Mouse (Mus musculus): ENCODE measurements at regions not wholly inside any gene's neighbourhood (a gene's known extent, or its start where the extent isn't known, plus 50 kb on each side); places are given as distances from the start of the nearest gene placed in this dataset.
A peak's percentile ranks its signal among the peaks of the same experiment; 100 is the strongest.

- DNase-seq: peak; percentile 36
Observed at GRCm38 (mm10) chr19:15649368-15649767, 297.8 kb downstream of the Psat1 start.

DNA sequence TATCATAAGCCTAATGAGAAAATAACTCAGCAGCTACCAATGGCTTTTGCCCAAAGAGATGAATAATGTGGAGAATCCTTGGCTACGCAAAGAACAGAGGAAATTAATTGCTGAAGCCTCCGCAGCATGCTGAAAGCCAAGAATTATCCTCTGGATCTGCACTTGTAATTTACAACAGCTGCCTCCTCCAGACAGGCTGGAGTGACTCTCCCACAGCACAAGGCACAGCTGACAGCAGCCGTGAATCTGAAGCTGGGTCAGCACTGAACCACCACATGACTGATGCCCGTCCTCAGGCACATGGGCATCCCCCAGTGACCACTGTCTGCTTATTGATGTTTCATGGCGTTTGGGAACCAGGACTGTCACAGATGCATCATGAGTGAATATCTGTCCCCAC lies 299.8 kb downstream of the Psat1 start:
- no peak for DNase-seq

DNA sequence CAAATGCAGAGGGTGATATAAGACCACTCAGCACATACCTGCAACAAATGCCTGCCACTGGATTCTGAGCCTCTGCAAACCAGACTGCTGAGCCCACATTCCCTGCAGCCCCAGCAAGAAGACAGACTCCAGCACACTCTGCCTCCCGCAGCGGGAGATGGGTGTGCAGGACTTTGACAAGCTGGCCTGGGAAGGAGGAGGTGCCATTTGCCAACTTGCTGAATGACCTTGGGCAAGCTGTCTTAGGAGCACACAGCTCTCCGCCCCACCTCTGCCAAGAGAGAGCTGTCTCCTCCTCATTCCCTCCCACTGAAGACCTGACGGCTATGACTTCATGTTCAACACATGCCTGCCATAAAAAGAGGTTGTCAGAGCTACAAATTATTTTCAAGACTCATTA lies 302.4 kb downstream of the Psat1 start:
- peak; percentile 38 for DNase-seq

DNA sequence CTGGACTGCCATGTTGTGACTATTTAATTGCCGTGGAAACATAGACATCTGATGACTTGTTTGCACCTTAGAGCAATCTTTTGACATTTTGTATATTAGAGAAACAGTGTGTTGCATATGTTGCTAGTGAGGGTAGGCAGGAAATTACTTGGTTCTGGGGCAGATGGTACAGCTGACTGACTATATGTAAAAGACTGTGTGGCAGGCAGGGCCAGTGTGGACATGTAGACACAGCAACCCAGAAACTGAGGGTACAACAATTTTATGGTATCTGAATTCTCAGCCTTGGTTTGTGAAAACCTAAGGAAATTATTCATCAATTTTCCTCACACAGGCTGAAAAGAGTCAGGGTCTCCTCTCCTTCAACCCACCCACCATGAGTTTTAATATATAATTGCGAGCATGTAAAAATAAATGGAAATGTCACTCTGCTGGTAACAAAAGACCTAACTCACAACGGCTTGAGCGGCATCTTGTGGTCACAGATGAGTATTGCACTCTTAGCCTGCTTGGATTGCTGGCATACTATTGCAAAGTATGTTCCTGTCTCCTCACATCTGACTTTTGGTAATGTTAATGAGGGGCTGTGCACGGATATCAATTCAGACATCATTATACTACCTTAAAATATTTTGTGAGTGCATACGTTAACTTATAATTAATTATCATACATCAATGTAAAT lies 329.8 kb downstream of the Psat1 start:
- DNase-seq: peak; percentile 22

DNA sequence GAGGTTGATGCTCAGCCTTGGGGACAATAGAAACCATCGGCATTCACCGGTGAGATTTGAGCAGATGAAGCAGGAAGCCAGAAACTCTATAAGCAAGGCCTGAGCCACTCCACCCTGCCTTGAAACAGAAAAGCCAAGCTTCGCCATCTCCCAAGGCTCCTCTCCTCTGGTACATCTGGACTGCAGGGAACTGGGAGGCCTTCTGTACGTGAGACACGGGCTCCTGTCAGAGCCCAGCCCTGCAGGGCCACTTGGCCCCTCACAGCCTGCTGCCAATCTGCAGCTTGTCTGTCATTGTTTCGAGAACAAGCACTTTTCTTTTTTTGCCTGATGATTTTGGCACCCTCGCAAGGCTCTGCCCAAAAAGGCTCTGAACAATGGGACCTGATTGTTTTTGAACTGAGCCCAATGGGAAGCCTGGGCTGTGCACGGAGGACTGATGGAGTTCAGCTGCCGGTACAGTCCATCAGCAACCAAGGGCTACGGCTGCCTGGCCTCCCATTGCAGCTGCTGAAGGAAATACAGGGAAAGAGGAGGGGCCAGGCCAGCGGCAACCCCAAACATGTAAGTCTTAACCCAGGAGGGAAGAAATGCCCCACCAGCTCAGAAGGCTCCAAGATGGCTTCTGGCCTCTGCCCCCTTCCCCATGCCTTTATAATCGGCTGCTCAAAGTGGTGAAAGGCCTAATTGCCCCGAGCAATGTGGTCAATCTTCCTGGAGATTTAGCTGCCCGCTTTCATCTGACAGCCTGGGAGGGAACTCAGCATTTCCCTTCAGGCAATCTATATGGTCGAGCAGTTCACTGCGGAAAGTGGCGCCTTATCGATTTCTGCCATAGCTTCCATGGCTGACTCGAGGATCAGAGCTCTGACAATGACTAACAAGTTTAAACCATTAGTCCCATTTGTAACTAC lies 332.2 kb downstream of the Psat1 start:
- DNase-seq: no peak

DNA sequence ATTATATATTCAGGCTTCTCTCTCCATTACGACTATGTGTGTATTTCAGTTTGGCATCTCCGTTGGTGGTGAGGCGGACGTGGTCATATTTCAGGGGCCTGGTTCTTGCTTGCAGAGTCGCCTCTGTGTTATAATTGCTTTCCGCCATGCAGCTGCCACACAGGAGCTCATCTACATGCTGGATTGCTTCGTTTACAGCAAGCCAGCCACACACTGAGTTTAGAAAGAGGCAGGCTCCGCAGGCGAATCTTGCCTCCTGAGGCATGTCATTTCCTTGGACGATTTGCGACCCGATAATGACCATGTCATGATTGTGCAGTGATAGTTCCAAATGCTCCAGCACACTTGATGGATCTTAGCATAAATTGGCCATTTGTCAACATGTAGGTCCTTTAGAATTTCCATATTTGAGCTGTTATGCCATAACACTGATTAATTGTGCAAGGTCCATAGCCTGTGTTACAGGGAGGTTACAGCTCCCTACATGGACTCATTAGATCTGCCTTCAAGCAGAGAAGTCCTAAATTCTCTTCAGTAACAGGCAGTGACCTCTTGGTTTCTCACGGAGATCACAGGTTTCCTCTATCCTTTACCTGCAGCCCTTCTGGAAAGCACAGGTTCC lies 335.9 kb downstream of the Psat1 start:
- no peak for DNase-seq

DNA sequence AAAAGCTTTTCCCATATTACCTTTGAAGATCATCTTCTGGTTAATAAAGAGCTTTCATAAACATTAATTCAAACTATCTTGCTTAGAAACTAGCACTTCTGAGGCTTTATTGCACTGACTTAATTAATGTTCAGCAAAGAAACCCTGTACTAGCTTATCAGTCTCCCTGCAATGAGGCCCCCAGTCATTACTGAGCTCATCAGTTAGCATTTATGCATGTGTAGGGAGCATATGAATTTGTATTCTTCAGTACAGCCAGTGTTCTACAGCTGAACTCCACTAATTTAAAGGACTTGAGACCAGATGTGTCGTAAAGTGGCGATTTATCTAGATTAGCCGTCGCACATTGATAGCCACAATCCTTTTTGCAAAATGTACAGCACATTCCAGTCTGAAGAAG lies 340.7 kb downstream of the Psat1 start:
- DNase-seq: no peak

DNA sequence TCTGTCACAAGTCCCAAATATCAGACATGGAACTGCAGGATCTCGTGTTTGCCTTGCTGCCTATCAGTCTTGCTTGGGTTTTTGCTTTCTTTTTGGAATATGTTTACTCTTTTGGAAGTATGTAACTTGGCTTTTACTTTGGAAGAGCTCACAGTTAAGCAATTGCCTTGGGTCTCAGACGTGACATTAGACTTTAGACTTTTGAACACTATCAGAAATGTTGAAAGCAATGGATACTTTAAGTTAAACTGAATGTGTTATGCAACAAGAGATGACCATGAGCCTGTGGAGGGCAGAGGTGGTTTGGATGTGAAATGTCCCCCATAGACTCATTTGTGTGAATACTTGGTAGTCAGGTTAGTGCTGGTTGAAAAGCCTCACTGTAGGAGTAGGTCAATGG lies 354.3 kb downstream of the Psat1 start:
- no peak for DNase-seq

GRCm38 (mm10) chr19:15583782-15584693 lies 363.1 kb downstream of the Psat1 start:
- no peak for DNase-seq

DNA sequence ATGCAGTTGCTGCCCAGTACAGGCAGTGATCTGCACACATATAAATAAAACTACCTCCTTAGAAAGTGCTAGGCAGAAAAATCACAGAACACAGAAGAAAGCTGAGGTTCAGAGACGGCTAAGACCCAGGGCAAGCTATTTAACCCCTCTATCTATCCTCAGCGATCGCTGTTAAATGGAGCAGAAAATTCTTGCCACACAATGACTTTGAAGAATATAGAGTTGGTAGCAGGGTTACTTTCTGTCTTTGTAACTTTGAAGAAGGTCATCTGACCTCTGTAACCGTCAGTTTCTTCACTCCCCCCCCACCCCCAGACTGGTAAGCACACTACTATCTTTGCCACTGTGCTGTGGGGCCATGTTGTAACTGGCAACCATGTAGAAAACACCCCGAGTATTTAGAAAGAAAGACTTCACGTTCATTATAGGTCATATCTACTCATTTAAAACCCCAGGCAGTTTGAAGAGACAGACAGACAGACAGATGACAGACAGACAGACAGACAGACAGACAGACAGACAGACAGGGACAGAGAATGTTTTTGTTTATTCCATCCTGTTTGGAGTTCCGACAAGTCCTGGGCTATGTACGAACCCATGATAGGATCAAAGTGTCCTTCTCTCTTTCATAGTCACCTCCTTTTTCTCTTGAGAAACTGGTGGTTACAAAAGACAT lies 363.9 kb downstream of the Psat1 start:
- no peak for DNase-seq

DNA sequence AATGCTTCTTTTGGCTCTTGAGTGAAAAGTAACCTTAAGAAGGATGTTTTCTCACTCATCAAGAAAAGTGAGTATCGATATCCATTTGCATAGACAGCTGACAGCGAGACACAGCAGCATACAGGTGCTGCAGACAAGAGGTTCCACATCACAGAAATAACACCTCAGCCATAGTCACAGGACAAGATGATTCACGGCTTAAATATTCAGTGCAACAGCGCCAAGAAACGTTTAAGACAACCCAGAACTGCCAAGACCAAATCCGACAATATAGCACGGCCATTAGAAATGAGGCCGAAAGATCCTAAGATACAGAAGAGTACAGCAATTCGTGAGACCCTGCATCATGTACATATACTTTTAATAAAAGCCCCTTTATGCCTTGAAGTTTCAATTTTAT lies 375.9 kb downstream of the Psat1 start:
- no peak for DNase-seq

- no peak for DNase-seq
Observed at GRCm38 (mm10) chr19:15561511-15561910, 385.6 kb downstream of the Psat1 start.

GRCm38 (mm10) chr19:15553953-15554352 lies 393.2 kb downstream of the Psat1 start:
- no peak for DNase-seq

DNA sequence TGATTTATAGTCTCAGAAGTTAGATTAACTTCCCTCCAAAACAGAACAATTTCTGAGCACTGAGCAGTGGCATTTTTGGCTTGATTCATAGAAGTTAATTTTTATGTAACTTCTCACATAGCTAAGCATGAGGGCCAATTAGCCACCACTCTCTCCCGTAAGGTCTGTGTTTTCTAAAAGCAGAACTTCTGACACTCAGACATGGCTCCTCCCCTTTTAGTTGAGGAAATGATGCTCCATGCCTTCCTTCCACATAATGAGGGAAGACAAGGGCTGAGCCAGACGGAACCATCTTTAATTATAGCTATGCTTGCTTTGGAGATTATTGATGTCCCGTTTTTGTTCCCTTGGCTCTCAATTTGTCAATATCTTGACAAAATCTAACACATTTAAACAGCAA lies 429.3 kb downstream of the Psat1 start:
- no peak for DNase-seq

DNA sequence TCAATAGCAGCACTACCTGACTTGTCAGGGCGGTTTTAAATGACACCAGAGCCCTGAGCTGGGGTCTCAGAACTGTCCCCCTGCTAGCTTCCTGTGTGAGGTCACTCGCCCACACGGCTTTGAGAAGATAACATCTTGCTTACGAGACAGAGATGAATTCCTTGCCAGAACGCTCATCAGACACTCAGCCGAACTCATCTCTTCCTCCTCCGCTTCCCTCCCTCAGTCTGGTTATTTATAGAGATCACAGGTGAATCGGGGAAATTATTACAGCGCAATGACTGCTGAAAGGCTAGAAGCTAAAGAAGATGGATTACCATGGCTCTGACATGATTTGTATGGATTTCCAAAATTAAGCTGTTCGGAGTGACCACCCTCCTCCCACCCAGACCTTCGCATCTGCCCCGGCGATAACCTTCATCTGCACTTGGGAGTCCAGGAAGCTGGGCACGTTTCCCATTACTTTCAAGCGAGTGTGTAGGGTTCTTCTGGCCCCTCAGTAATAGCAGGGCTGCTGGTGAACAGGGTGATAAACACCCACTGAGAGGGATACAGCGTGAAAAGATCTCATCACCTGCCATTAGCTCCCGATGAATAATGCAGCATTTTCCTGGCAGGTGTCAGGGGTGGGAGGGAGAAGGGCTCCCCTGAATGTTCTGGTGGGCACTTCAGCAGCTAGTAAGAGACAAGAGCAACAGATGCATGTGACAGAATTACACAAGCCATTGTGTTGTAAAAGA lies 430.4 kb downstream of the Psat1 start:
- DNase-seq: no peak

- DNase-seq: no peak
Observed at GRCm38 (mm10) chr19:15513197-15513596, 433.9 kb downstream of the Psat1 start.

- DNase-seq: no peak
Observed at GRCm38 (mm10) chr19:15510395-15510794, 436.7 kb downstream of the Psat1 start.

DNA sequence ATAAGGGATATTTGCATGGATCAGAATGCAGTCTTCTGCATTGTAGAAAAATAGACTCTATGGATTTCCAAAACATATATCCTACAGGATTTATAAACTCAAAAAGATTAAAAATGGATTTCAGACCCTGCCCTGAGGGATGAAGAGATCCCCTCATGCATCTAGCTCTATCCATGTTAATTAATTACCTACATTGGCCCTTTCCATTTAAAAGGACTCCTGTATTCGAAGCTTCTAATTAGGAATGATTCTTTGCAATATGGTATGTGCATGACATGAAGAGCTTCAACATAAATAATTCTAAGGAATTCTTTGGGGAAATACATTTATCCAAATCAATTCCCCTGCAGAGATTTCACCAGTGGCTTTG lies 444.2 kb downstream of the Psat1 start:
- no peak for DNase-seq

- DNase-seq: no peak
Observed at GRCm38 (mm10) chr19:15502315-15502984, 444.7 kb downstream of the Psat1 start.

DNA sequence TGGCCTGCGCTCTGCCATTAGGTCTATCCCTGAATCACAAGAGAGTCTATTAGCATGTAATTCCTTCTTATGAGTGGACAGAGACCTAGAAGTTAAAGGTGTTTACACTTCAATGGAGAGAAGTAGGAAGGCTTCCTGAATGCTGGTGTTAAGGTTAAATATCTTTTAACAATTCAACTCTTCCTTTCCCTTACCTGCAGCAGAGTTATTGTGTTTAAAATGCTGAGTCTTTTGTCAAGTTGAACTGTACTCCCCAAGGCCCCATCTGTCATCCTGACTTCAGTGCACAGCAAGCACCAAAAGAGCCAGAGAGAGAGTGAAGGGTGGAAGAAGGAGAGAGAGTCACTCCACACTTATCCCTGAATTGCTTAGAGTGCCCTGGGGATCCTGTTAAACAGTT lies 451.6 kb downstream of the Psat1 start:
- DNase-seq: no peak

Data from adrenal gland, adult 2 months (tissue).